Mouse (Mus musculus): ENCODE data around the gene Lamtor2.
A peak's percentile ranks its signal among the peaks of the same experiment; 100 is the strongest.
"Not testable (repeated sequence)": the region's sequence is repeated elsewhere in the genome, so short reads cannot be mapped to it uniquely, and the experiment has no call there.

Gene Lamtor2

DNA sequence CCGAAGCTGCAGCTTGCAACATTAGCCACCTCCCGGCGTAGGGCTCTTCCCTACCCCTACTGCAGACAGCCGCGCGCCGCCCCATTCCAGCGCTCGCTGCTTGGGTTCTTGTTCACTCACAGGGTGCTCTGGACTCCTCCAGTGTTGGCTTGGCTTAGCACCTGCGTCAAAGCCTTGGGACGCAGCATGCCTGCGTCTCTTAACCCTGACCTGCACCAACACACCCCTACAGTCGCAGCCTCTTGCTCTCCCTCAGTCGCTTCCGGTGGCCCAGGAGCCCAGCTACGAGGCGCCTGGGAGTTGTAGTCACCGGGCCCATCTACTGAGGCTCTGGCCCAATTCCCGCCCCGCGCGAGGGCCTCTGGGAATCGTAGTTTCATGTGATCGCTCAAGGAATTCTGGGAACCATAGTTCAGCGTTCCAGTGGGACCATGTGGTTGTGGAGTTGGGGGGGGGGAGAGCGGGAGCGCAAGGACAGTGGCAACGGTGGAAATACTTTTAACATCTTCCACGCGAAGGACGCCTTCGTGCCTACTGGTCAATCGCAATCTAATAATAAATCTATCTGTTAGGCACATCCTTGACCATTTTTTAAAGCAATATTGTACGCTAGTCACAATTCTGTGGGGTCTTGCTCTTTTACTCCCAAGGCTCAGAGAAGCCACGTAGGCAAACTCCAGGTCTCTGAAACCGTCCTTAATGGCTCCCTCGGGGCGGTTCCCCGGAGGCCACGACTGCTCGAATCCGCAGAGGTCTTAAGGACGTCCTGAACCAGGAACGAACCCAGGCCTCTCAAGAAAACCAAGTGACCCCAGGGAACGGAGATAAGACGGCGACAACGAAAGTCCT, at the start of gene Lamtor2:
Lamtor2 (minus strand) TSS at position 399 of the 849 bp plus-strand sequence.
- DNase-seq: peak; percentile 100

DNA sequence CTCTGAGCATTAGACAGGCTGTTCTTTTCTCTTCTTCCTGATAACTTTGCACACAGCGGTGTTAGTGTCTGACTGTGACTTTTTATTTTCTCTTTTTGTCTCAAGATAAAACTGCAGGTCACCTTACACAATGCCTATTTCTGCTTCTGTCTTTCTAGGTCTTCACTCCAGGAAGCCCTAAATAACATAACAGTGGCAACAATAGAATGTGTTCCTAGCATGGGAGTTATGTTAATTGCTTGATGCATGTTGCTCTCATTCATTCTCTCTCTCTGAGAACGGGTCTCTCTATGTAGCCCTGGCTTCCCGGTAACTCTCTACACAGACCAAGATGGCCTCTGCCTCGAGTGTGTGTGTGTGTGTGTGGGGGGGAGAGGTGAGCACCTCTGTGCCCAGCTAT, 49.6 kb upstream of the Lamtor2 start:
- DNase-seq: peak; percentile 64

DNA sequence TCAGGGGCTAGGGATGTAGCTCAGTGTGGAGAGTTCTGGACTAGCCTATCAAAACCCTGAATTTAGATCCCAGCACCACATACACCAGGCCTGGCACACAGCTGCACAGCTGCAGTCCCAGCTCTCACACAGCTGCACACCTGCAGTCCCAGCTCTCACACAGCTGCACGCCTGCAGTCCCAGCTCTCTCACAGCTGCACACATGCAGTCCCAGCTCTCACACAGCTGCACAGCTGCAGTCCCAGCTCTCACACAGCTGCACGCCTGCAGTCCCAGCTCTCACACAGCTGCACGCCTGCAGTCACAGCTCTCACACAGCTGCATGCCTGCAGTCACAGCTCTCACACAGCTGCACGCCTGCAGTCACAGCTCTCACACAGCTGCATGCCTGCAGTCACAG, 43.7 kb upstream of the Lamtor2 start:
- not testable (repeated sequence) for DNase-seq

DNA sequence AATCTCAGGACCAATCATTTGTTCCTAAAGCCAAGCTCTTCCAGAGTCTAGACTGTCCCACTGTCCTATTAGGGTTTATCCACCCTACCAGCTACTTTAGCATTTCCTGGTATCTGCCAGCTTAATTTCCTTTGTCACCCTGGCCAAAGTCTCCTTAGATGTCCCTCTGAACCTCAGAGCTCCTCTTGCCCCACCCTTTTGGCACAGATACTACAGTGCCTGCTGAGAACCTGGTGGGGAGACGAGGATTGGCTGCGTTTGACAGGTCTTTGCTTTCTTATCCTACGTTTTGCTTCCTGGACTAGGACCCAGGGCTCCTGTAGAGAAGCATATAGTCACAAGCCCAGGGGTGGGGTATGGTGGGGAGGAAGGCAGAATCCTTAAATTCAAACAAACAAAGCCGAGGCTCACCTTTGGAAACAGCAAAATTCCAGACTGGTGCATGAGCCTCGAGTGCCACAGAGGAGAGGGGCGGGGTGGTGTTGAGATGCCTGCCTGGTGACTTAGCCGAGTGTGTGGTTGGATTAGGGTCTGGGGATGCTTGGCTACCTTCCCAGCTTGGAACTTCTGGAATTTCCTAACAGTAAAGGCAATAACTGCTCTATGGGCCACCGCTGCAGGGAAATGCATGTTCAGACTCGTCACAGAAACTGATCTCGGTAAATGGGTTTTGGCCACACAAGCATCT, 41.2 kb upstream of the Lamtor2 start:
- no peak for DNase-seq

DNA sequence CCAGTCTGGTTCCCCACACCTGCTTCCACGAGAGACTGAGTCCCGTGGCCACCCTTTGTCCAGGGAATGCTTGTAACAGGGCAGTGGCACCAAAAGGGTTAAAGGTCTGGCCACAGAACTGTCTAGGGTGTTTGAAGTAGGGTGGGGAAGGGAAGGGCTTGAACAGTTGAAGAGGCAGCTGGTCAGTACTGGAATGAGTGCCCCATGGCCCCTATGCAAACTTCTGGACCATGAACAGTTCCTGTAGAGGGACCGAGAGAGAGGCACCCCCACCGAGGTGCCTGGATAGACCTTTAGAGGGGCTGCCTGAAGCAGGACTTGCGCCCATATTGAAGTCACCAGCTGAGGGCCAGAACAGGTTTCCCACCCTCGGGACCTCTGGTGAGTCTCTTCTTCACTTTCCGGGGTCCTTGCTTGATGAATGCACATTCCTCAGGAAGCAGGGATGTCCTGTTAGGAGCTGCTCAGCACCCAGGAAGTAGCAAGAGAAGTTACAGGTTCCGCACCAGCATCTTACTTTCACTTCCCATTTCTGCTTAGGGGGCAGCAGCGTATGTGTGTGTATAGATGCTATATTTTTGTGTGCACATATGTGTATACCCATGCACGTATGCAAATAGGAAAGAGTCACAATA, 40.2 kb upstream of the Lamtor2 start:
- DNase-seq: peak; percentile 93

DNA sequence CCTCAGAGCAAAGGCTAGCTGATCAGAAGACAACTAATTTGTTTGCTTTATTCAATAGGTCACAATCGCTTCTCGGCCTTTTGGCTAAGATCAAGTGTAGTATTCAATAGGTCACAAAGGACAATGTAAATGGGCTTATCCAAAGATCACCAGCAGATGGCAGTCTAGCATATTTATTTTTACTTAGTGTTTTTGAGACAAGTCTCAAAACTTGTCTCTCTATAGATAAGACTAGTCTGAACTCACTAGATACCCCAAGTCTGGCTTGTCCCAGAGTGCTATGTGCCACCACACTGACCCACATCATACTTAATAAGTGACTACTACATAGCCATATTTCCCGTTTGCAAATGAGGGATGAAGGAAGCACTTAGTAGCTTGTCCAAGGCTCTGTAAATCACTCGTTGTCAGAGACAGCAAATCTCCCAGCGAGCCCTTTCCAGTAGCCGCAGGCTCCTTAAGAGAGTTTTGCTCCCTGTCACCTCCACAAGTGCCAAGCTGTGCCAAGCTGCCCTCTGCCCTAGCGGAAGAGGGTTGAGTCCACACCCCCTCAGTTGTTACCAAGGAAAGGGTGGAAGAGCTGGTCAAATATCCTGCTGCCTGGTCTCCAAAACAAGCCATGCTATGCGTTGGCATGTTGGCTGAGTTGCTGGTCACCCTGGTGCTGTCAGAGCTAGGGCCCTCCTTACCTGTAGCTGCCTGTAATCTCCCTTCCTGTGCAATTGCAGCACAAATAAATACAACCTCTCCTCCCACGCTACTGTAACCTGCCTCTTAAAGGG, 39.3 kb upstream of the Lamtor2 start:
- peak; percentile 91 for DNase-seq

DNA sequence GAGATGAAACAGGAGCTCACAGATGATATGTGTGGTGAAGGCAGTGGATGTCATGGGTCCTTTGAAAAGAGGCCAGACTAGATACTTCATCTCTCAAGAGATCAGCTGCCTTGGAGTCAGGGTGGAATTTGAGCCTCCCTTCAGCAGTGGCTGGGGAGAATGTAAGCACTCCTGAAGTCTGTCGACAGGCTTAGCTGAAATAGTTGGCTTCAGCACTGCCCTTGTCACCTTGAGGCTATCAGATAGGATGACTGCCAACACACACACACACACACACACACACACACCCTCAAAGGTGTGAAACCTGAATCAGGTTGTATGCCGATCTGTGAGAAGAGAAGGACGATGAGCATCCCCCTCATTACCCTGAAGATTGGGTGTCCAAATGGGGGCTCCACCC, 38.2 kb upstream of the Lamtor2 start:
- no peak for DNase-seq

DNA sequence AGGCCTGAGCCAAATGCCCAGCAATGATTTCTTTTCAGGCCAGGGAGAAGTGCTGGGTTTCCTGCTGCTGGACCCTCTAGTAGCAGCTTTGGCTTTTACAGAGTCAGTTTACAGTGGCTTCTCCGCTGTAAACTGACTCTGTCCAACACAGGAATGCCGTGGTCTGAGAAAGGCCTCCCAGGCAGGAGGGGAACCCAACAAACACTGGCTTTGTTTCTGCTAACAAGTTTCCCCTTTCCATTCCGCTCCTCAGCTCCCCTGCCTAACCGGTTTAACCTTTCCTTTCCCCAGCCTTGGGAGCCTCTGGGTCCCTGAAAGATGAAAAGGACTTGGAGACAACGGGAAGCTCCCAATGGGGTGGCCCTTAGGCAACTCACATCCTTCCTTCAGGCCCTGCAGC, 37.4 kb upstream of the Lamtor2 start:
- DNase-seq: no peak

DNA sequence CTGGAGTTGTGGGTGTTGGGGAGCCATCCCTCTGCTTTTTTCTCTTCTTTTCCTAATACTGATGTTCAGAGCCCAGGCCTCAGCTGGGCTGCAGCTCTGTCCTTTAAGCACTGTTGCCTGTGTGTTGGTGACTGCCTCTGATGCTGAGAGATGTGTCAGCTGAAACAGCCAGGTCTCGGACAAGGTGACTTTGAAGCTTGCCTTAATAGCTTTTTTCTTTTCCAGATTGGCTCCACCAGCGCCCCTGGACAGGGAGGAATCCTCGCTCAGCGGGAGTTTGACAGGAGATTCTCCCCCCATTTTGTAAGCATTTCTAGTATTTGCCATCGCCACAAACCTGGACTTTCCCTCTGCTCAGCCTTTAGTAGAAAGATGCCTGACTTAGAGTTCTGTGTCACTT, 33.8 kb upstream of the Lamtor2 start:
- DNase-seq: peak; percentile 71

DNA sequence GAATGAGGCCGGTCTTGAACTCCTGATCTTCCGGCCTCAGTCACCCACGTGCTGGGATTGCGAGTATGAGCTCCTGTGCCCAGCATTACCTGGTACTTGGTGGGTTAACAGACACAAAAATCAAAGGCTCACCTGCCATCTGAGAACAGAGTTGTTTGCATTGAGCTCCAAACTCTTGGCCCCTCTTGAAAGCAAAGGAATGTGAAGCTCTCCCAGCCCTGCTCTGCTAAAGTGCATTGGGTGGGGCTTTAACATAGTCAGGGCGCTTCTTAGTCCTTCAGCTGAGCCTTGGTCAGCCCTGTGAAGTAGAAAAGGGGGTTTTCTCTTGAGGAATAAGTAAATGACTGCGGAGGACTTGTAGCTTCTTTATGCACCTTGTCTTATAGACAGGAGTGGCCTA, 32.9 kb upstream of the Lamtor2 start:
- DNase-seq: no peak

DNA sequence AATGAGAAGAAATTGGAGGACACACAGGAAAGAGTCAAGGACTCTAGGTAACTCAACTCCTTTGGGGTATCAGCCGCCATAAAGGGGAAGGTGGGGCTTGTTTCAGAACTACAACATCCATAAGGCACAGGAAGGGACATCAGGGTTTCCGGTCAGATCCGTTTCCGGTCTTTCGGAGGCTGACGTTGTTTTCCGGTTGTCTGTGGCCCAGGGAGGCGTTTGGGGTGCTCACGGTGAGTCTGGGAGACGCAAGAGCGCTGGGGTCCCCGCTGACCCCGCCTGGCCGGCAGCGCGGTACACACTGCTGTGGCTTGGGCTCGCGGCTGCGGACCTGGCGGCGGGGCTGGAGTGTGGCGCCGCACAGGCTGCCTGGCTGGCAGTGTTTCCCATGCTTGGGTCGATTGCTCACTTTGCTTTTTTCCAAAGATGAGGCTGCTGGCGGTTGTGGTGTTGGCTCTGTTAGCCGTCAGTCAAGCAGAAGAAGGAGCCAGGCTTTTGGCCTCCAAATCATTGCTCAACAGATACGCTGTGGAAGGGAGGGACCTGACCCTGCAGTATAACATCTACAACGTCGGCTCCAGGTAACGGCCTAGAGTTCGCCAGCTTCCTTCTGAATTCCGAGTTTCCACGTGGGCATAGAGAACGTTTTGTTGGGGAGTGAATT, 26.7 kb upstream of the Lamtor2 start:
- peak; percentile 98 for DNase-seq

DNA sequence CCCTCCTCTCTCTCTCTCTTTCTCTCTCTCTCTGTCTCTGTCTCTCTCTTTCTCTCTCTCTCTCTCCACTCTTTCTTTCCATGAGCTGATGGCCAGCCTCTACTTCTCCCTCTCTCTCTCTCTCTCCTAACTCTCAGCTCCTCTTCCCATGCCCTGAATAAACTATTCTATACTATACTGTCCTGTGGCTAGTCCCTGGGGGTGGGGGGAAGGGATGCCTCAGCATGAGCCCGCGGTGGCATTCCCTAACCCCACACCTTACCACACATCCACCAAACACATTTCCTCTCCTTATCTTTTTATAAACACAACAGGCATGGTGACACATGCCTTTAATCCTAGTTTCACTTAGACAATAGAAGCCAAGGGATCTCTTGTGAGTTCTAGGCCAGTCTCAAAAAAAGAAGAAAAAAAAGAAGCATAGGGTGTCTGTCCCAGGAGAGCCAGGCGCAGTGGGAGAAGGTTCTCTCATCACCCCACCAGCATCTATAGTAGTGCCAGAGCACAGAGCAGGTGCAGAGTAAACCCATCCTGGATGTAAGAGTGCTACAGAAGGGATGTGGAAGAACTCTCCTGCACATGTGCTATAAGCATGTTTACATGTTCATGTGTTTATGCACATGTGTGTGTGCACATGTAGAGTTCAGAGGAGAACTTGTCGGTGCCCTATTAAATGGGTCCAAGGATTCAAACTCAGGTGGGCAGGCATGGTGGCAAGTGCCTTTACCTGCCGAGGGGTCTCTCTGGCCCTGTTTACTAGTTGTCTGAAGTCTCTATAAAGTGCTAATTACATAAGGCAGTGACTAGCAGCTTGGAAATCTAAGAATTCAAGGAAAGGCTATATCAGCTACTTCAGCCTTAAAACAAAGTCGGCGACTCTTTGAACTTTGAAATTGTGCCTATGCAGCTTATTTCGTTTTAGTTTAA, 25.9 kb upstream of the Lamtor2 start:
- DNase-seq: no peak

DNA sequence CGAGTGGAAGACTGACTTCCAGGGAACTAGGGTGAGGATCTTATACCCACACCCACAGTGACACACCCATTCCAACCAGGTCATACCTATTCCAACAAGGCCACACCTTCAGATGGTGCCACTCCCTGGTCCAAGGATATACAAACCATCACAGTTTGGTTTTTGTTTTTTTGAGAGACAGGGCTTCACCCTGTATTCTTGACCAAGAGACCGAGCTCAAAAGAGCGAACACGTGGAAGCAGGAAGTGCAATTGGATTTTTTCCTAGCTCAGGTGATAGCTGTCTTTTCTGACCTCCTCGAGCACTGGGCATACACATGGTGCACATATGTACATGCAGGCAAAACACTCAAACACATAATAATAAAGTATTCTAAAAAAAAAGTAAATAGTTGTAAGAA, 25.0 kb upstream of the Lamtor2 start:
- not testable (repeated sequence) for DNase-seq

DNA sequence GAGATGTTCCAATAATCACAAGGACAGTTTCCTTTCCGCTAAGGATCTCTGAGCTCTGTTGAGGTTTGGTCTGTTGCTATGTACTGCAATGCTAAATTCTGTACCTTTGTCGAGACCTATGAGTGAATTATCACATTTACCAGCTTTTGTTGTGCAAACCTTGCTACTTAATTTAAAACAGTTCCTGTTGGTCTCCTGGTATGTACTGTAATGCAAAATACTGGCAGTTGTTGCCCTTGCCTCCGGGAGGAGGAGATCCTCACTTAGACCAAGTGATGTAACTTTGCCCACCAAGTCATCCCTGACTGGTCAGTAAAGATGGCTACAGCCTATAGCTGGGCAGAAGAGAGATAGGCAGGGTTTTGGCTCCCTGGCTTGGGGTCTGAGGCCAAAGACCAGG, 22.7 kb upstream of the Lamtor2 start, which contains the start of gene Ssr2:
Ssr2 (plus strand) TSS at position 337 of the 400 bp plus-strand sequence.
- DNase-seq: no peak

DNA sequence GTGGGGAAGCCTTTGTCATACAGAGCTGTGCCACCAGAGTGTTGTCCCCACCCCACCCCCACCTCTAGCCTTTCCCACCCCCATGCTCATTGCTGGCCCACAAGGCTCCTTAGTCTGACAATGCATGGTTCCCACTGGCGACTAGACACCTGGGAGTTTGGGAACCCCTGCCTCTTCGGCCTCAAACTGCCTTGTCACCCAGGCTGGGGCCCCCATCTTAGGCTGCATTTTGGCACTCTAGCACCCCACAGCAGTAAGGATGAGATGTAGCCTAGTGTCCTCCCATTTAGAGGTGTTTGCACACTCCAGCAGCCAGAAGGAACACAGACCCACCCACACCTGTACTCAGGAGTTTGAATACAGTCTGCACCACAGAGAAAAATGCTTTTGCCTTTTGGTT, 20.9 kb upstream of the Lamtor2 start:
- DNase-seq: peak; percentile 82

DNA sequence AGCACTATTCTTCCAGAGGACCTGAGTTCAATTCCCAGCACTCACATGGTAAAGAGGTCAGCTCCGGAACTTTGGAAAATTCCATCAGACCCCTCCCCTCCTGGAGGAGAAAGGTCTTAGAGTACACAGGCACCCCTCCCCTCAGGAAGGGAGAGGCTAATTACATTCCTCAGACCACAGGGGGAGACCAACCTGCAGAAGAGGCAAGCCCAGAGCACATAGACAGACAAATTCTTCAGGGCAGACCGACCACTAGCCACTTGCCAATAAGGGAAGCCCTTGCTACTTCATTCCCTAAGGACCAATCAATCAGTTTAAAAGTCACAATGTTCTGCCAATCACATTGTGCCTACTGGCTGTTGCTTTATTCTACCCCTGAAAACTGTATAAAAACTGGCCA, 20.0 kb upstream of the Lamtor2 start:
- peak; percentile 74 for DNase-seq

DNA sequence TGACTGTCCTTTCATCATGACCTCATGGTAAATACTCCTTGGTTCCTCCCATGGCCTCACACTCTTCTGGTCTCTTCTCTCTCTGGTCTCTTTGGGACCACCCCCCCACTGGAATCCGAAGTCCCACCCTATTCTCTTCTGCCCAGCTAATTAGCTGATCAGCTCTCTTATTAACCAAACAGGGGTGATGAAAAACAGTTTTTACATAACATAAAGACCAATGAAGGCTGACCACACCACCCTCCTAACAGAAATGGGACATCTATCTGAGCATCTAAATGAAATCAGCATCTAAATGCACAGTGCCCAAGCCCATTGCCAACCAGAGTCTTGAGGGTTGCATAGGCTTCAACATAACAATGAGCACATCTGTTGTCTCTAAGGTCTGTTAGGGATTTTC, 19.0 kb upstream of the Lamtor2 start:
- no peak for DNase-seq

DNA sequence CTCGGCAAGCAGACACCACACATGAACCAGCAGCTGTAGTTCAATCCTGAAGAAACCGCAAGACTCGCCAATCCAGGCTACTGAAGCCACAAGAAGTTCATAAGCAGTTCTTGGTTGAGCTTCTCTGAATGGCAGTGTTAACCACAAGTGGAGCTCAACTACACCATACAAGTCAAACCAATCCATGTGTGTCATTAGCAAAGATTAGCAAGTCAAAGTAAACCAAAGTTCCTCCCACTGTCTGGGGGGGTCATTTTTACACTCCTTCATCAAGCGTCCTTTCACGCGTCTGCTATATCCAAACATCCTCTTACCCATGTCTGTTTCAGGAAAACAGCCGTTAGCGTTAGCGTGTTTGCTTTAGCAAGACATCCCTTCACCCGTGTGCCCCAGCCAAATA, 17.5 kb upstream of the Lamtor2 start:
- no peak for DNase-seq

DNA sequence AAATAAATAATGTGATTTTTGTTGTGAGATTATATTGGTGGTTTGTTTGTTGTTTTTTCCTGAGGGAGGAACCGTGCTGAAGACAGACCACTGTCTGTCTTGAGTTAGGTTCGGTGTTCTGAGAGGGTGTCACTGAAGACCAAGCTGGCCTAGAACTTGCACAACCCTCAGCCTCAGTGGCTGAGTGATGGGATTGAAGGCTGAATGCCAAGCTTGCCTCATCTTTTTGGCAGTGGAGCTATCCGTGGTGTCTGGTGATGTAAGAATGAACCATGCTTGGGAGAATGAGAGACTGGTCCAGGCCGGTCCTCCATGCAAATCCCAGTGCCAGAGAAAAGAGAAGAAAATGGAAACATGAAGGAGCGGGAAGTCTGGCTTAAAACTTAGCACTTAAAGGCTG, 16.8 kb upstream of the Lamtor2 start:
- DNase-seq: peak; percentile 83

DNA sequence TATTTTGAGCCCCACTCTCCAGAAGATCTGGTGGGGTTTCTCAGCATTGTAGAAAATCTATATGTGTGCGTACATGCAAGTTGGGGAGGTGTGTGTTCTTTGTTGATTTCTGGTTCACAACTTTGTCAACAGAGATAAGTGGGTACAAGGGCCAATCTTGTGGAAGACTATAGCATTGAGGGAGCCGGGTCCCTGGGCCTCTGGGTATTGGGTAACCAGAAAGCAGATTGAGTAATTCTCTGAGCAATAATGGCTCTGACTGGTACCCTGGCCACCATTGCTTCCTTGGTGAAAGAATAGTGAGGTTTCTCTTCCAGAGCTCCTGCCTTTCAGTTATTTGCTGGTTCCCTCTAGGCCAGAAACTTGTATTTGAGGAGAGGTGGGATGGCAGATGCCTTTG, 16.2 kb upstream of the Lamtor2 start:
- no peak for DNase-seq

DNA sequence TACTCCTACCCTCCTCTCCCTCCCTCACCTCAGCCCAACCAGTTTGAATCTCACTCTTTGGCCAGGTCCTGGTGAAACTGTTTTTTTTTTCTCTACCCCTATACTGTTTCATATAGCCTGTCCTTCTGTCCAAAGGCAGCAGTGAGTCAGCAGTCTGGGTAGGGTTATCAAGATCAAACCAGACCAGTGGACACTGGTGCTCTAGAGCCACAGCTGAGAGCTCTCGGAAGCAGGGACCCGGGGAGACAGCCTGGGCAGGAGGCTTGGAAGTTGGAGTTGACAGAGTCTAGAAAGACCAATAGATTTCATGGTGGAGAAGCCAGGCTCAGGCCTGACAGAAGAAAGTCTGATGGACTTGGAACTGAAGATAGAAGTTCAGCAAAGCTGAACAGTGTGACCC, 15.7 kb upstream of the Lamtor2 start:
- DNase-seq: peak; percentile 79
